In the genomic region with DNA sequence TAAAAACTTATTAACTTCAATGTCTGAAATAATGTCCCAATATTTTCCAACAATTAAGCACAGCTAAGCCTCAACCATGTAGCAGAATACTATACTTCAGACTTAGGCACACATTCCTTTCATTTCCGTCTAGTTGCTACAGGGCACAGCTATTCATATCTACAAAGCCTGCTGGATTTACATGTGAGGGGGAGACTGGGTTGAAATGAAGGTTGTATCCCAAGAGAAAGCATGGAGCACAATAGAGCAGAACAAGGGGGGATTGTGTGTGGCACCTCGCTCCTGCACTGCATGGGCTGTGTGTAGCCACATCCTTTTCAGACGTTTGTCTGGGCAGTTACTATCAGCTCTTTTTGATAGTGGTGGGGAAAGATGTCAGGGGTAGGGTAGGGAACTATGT, we compare ENCODE assay signal across 11 mouse cellular contexts.
DNase-seq lines count a peak whose midpoint lies in the region; ATAC-seq and TF ChIP-seq lines count a peak whose summit lies in the region.
"Had no signal": no experiment of that assay in that cellular context is flagged by ENCODE, and none has a peak within 500 bp of the region (broad histone marks: within the 10 kb centered on the region; RNA-seq: fewer than 3 reads in every experiment).

No protein-coding gene starts in this region.

- H3K36me3 ChIP-seq in hindbrain, embryonic 13.5 days: no peaks in the 10 kb centered on the region
- H3K36me3 ChIP-seq: embryonic facial prominence, embryonic 13.5 days; G1E had no signal

- H3K9me3 ChIP-seq in hindbrain, embryonic 13.5 days: no peaks in the 10 kb centered on the region
- H3K9me3 ChIP-seq: embryonic facial prominence, embryonic 13.5 days; G1E had no signal

- no peak overlapping the region for H3K9ac ChIP-seq in hindbrain, embryonic 13.5 days
- H3K9ac ChIP-seq: embryonic facial prominence, embryonic 13.5 days had no signal

- H3K4me2 ChIP-seq in hindbrain, embryonic 13.5 days: no peak overlapping the region
- H3K4me2 ChIP-seq: embryonic facial prominence, embryonic 13.5 days had no signal

- in situ Hi-C loops in Patski (cut with MboI; ENCODE audit: low pct_unique_long_range_greater_than_20kb): loop anchor here (5.0 kb wide), 1 partner anchor 82 kb away; the partner anchor contains the start of gene Erbb4

- POLR2A ChIA-PET in Patski (lab: Charles Lee): interaction anchor here (1.0 kb wide), 2 partner anchors 81 to 83 kb away, joined by 3 to 5 read pairs; partner anchors contain the start of gene Erbb4

- CTCF ChIA-PET in Patski (lab: Charles Lee): interaction anchor here (0.8 to 1.0 kb wide), 2 partner anchors 9 to 28 kb away, joined by 3 read pairs; no protein-coding TSS in a partner anchor

- peak overlapping the region; percentile 58 for H3K27ac ChIP-seq in hindbrain, embryonic 13.5 days
- H3K27ac ChIP-seq: embryonic facial prominence, embryonic 13.5 days had no signal

- peak; percentile 91 for ATAC-seq in Patski
- ATAC-seq in hindbrain, embryonic 13.5 days (ENCODE audit: low FRiP score): peak; percentile 63

- peak; percentile 73 for DNase-seq in Patski (ENCODE audit: low read depth, low spot score)
- peak; percentile 54 for DNase-seq in embryo, embryonic 10.5 days (ENCODE audit: low spot score)
- peak; percentile 2 to 16 for DNase-seq in kidney, postnatal 36 days
- DNase-seq in thymus, postnatal 14 days: no peak
- no peak for DNase-seq in yolk sac, embryonic 10.5 days (ENCODE audit: low spot score)
- no peak for DNase-seq in left cerebral cortex, adult 18-20 months (ENCODE audit: low spot score in 2 of 2)
- DNase-seq: gastrocnemius, postnatal 10 days; layer of hippocampus, adult 9-11 months had no signal

- WGBS in hindbrain, embryonic 13.5 days: 9% methylated on average over 3 of the region's 3 CpGs

- H3K4me1 ChIP-seq in hindbrain, embryonic 13.5 days (replicated peaks): peaks cover 14% of the 10 kb centered on the region

- no peaks in the 10 kb centered on the region for H3K27me3 ChIP-seq in Patski
- H3K27me3 ChIP-seq in hindbrain, embryonic 13.5 days: no peaks in the 10 kb centered on the region
- H3K27me3 ChIP-seq: embryonic facial prominence, embryonic 13.5 days had no signal

- no peak for TF ChIP-seq CTCF in Patski (IDR thresholded peaks at IDR 0.05)

- H3K4me3 ChIP-seq in hindbrain, embryonic 13.5 days: no peak overlapping the region
- H3K4me3 ChIP-seq: embryonic facial prominence, embryonic 13.5 days had no signal

Comparison
In these comparisons a context has a peak if more than half of its experiments do, and no peak if none do; other contexts are left out.
1. DNase-seq: peak in Patski (single experiment), embryo, embryonic 10.5 days (single experiment) and kidney, postnatal 36 days (2 of 2); none in thymus, postnatal 14 days (single experiment), yolk sac, embryonic 10.5 days (single experiment) and left cerebral cortex, adult 18-20 months (0 of 2).